Mouse (Mus musculus): Measurements from ENCODE around the gene Fgfr3. TPM values are rescaled to one million over a fixed set of nuclear protein-coding genes. Genes with fewer than 3 reads are reported as not detected.
A peak's percentile ranks its signal among the peaks of the same experiment; 100 is the strongest.

Fgfr3 gene
- polyA plus RNA-seq (2015; fragmentation: Nextera tagmentation; extraction: Ambion mirVana) = 32.9 and 44.3 TPM in 2 replicates

DNA sequence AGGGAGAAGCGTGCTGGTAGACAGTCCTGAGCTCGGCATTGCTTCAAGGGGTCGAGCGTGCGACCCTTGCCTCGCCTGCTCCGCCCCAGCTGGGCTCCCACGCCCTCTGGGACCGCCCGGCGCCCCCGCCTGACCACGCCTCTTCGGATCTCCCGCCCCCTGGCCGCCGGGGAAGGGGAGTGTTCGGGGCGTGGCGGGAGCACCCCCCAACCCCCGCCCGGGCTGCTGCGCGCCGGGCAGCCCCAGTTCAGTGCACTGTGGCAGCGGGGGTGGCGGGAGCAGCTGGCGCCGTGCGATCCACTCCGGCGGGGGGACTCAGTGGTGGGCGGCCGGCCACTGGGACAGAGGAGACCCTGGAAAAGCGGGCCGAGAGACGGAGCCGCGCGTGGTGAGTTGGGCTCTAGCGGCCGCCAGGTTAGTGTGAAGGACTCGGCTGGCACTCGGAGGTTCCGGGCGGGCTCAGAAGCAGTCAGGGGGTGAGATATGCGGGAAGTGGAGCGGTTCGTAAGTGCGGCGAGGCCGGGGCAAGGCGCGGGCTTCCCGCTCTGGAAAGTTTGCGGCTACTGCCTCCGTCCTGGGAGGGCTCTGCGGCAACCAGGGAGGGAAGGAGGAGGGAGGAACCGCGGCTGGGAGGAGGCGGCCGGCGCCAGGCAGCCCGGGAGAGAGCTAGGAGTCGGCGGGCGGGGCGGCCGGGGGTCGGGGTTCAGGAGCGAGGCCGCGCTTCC lies at the start of gene Fgfr3:
Gene Fgfr3, plus strand, starts transcription at position 134 of the 725 bp plus-strand sequence.
- Histone ChIP-seq H3K27ac (replicated peaks) (peak within 1 kb of the TSS; percentile 75), H3K4me1 (peaks cover 53% of the 10 kb centered on the region), H3K9me3 (no peaks in the 10 kb centered on the region), H3K36me3 (no peaks in the 10 kb centered on the region), H3K4me2 (replicated peaks) (peak within 1 kb of the TSS; percentile 95), H3K9ac (replicated peaks) (peak within 1 kb of the TSS; percentile 72), H3K4me3 (peak within 1 kb of the TSS; percentile 73), H3K27me3 (0 out of 2 replicates have a peak, but pooled peaks cover 4% of the 10 kb centered on the region)
- under 1% methylated on average over 70 of the region's 73 CpGs for WGBS
- peak; percentile 56 for ATAC-seq (replicated peaks)

DNA sequence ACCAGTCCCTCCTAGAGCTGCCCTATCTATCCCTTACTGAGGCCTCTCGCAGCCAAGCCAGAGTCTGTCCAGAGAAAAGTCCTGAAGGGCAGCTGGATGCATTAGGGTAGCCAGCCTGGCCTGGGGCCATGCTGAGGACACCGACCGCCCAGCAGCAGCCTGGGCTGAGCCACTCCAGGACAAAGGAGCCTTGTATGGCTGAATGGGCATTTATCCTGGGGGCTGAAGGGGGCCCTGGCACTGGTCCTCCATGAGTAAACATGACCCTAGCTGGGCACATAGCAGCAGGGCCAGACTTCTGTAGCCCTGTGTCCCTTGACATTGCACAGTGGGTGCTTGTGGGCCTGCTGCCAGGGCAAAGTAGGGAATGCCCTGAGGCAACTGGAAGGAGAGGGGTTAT lies 47.0 kb upstream of the Fgfr3 start:
- Histone ChIP-seq H3K9ac (replicated peaks) (no peak overlapping the region; the same call in 1 of the 2 replicates), H3K4me1 (peaks cover 7% of the 10 kb centered on the region), H3K27ac (replicated peaks) (no peak overlapping the region), H3K4me3 (no peak overlapping the region), H3K36me3 (peaks cover 13% of the 10 kb centered on the region), H3K4me2 (replicated peaks) (no peak overlapping the region), H3K27me3 (no peaks in the 10 kb centered on the region), H3K9me3 (no peaks in the 10 kb centered on the region)
- ATAC-seq (replicated peaks) = peak; percentile 83
- 14% methylated on average over 3 of the region's 3 CpGs for WGBS

DNA sequence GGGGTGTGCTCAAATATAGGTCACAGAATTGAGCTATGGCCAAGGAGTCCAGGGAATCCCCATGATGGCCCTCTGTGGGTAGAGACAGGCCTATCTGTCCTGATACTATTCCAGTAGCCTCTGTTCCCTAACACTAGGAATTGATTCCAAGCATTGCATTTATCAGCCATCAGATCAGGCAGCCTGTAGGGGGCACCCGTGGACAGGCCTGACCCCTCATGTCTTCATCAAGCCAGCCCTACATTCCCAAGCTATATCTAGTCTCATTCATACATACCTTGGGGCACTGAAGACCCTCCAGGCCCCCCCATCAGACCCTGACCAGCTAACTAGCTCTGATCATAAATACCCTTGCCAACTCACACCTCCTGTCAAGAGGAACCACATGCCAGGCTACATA lies 45.5 kb upstream of the Fgfr3 start:
- Histone ChIP-seq H3K27me3 (no peaks in the 10 kb centered on the region), H3K9ac (replicated peaks) (no peak overlapping the region), H3K9me3 (no peaks in the 10 kb centered on the region), H3K4me2 (replicated peaks) (no peak overlapping the region), H3K27ac (replicated peaks) (no peak overlapping the region), H3K36me3 (peaks cover 5% of the 10 kb centered on the region; the same call in 1 of the 2 replicates), H3K4me3 (no peak overlapping the region), H3K4me1 (peaks cover 7% of the 10 kb centered on the region)
- WGBS = 0% methylated on average over 1 of the region's 1 CpGs
- ATAC-seq (replicated peaks) = no peak

DNA sequence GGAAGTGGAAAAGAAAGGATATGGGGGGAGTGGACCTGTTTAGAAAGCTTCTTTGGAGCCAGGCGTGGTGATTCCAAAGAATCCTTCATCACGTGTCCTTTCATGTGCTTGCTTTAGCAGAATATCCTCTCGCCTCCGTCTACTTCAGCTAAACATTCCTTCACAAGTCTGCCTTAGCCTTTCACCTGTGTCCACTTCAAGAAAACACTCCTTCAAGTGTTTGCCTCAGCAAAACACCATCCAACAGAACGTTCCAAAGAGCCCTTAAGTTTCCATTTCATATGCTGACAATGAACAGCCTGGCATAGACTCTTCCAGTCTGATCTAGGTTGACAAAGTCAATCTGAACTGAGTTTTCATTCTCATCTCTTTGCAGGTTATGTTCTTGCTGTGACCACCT lies 43.2 kb upstream of the Fgfr3 start:
- H3K9me3 ChIP-seq = no peaks in the 10 kb centered on the region
- H3K9ac ChIP-seq (replicated peaks) = no peak overlapping the region
- H3K36me3 ChIP-seq = no peaks in the 10 kb centered on the region
- no peak overlapping the region for H3K27ac ChIP-seq (replicated peaks)
- ATAC-seq (replicated peaks) = no peak
- H3K4me2 ChIP-seq (replicated peaks) = no peak overlapping the region
- 83% methylated on average over 5 of the region's 5 CpGs for WGBS
- peaks cover 7% of the 10 kb centered on the region for H3K4me1 ChIP-seq
- no peaks in the 10 kb centered on the region for H3K27me3 ChIP-seq
- no peak overlapping the region for H3K4me3 ChIP-seq

DNA sequence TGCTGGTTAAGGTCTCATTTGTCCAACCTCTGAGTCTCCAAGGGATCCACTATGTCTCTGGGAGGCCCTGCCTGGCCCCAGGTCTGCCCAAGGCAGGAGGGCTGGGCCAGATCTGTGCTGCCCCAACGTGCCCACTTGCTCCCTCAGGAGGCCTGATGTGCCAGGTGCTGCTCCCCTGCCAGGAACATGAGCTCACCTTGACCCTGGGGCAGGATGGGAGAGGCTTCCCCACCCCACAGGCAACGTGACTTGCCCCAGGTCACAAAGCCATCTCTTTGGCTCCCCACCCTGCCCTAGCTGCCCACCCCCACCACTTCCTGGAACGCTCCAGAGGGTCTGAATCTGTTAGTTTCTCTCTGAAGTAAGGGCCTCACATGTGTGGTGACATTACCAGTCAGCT lies 40.4 kb upstream of the Fgfr3 start:
- Histone ChIP-seq H3K9ac (replicated peaks) (no peak overlapping the region), H3K4me2 (replicated peaks) (no peak overlapping the region), H3K27ac (replicated peaks) (no peak overlapping the region), H3K4me1 (no peaks in the 10 kb centered on the region), H3K27me3 (no peaks in the 10 kb centered on the region), H3K36me3 (no peaks in the 10 kb centered on the region), H3K9me3 (no peaks in the 10 kb centered on the region), H3K4me3 (no peak overlapping the region)
- 63% methylated on average over 3 of the region's 3 CpGs for whole genome bisulfite sequencing
- ATAC-seq (replicated peaks) = no peak

DNA sequence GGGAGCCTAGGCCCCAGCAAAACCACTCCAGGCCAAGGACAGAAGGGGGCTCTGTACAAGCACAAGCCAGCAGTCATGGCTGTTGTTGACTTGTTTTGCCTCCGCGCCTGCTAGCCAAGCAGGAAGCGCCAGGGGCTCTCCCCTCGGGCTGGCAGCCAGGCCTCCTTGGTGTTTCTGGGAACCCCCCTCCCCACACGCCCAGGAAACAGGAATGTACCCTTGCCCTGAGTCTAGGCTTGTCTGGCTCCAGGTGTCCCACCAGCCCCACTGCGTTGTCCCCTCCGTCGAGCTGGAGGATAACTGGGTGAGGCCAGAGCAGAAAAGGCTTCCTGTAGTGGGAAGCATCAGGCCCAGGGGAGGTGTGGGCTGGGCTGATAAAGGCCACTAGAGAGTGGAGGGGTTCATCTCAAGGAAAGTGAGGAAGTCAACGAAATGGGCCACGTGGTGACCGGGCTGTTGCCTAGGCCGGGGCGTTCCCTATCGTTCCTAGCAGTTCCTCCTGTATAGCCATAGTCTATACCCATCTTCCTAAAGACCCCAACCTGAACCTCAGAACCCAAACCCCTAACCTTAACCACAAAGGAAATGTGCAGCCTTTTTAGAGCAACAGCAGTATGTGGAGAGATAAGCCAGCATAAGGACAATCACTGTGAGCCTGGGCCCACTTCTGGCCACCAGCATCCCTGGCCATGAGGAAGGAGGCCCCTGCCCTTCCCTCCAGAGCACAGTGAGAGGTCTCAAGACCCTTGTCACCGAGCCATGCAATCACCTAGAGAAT lies 39.7 kb upstream of the Fgfr3 start:
- no peaks in the 10 kb centered on the region for H3K27me3 ChIP-seq
- no peaks in the 10 kb centered on the region for H3K4me1 ChIP-seq
- 74% methylated on average over 15 of the region's 15 CpGs for WGBS
- H3K27ac ChIP-seq (replicated peaks) = no peak overlapping the region
- no peak overlapping the region for H3K9ac ChIP-seq (replicated peaks)
- H3K4me3 ChIP-seq = no peak overlapping the region
- no peaks in the 10 kb centered on the region for H3K36me3 ChIP-seq
- ATAC-seq (replicated peaks) = no peak
- H3K4me2 ChIP-seq (replicated peaks) = no peak overlapping the region
- H3K9me3 ChIP-seq = no peaks in the 10 kb centered on the region

DNA sequence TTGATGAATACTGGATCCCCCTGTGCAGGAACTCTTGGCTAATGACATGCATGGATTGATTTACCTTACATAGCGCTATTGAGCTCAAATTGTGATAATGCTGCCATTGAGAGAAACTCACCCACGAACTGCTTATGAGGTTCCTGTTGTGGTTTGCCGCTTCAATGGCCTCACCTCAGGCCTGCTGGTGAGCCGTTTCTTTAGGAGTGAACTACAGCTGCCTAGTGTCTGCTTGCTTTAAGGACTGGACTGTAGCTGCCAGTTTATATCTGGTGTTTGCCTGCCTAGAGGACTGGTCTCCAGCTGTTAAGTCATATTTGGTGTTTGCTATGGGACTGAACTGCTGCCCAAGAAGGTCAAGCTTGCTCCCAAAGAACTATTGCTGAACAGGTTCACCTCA lies 38.5 kb upstream of the Fgfr3 start:
- H3K4me1 ChIP-seq = no peaks in the 10 kb centered on the region
- 57% methylated on average over 4 of the region's 4 CpGs for WGBS
- no peak overlapping the region for H3K4me3 ChIP-seq
- ATAC-seq (replicated peaks) = no peak
- H3K36me3 ChIP-seq = no peaks in the 10 kb centered on the region
- no peaks in the 10 kb centered on the region for H3K9me3 ChIP-seq
- no peaks in the 10 kb centered on the region for H3K27me3 ChIP-seq
- no peak overlapping the region for H3K9ac ChIP-seq (replicated peaks)
- no peak overlapping the region for H3K27ac ChIP-seq (replicated peaks)
- H3K4me2 ChIP-seq (replicated peaks) = no peak overlapping the region

DNA sequence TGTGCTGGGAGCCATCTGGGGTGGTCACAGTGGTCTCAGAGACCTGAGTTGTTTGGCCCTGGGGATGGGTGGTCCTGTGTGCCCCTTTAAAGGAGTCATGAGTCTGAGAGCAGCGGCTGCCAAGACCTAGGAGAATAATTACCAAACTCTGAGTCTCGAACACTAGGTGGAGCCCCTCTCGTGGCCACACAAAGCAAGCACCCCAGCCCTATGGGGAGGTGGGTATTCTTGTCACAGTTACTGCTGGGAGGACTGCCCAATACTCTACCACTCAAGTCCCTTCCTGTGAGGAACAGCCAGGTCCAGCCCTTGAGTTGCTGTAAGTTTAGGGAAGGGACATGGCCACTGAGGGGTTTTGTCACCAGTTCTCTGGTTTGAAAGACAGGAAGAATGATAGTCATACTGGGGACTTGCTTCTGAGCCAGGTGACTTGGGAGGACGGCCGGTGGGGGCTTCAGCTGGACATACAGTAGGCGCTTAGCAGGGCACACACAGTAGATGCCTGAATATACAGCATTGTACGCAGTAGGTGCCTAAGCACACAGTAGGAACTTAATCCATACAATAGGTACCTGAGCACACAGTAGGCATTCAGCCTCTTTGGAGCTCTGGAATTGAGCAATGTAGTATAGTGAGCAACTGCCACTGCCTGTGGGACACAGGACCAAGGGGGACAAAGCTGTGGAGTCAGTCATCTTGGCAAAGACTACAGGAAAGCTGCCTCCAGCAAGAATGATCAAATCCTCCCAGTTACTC lies 37.4 kb upstream of the Fgfr3 start:
- H3K4me2 ChIP-seq (replicated peaks) = no peak overlapping the region
- H3K9ac ChIP-seq (replicated peaks) = no peak overlapping the region
- no peak overlapping the region for H3K4me3 ChIP-seq
- ATAC-seq (replicated peaks) = peak; percentile 62
- H3K9me3 ChIP-seq = no peaks in the 10 kb centered on the region
- WGBS = 45% methylated on average over 7 of the region's 7 CpGs
- no peak overlapping the region for H3K27ac ChIP-seq (replicated peaks)
- no peaks in the 10 kb centered on the region for H3K36me3 ChIP-seq
- H3K4me1 ChIP-seq = peaks cover 8% of the 10 kb centered on the region
- no peaks in the 10 kb centered on the region for H3K27me3 ChIP-seq

DNA sequence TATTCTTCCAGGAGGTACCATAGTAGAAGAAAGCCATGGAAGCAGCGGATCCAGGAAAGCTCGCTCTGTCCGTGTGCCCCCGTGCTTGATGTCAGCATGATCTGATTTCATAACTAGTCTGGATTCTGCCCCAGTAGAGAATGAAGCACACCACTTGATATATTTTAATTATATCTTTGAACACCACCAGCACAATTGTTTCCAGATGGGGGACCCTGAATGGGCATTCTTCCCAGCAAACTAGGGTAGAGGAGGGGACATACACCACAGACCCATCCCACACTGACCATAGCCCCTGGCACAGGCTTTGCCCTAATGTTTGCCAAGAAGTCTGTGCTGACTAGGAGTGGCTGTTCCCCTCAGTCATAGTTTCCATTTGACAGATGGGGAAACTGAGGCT lies 36.5 kb upstream of the Fgfr3 start:
- H3K4me3 ChIP-seq = no peak overlapping the region
- H3K9me3 ChIP-seq = no peaks in the 10 kb centered on the region
- H3K4me2 ChIP-seq (replicated peaks) = no peak overlapping the region
- peaks cover 16% of the 10 kb centered on the region for H3K4me1 ChIP-seq
- H3K36me3 ChIP-seq = no peaks in the 10 kb centered on the region
- no peaks in the 10 kb centered on the region for H3K27me3 ChIP-seq
- no peak overlapping the region for H3K9ac ChIP-seq (replicated peaks)
- no peak for ATAC-seq (replicated peaks)
- 73% methylated on average over 4 of the region's 4 CpGs for WGBS
- H3K27ac ChIP-seq (replicated peaks) = no peak overlapping the region

DNA sequence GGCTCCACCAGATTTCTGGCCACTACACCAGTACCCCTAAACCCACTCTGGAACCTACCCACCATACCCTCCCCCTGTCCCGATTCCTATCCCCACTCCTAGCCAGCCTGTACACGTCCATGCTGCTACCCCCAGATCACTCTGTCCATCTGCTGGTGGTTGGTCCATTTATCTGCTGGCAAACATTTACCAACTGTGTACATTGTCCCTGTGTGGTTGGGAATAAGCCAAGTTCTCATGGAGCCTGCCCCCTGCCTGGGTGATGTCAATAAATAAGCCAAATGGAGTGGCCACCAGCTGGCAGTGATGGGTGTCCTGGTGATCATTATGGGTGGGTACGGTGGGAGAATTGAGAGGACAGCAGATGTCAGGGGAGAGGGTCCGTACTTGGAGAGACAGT lies 34.3 kb upstream of the Fgfr3 start:
- 54% methylated on average over 4 of the region's 4 CpGs for WGBS
- ATAC-seq (replicated peaks) = no peak
- H3K27me3 ChIP-seq = no peaks in the 10 kb centered on the region
- H3K4me2 ChIP-seq (replicated peaks) = no peak overlapping the region
- H3K36me3 ChIP-seq = no peaks in the 10 kb centered on the region
- no peak overlapping the region for H3K27ac ChIP-seq (replicated peaks)
- H3K4me3 ChIP-seq = no peak overlapping the region
- no peaks in the 10 kb centered on the region for H3K9me3 ChIP-seq
- H3K4me1 ChIP-seq = peaks cover 27% of the 10 kb centered on the region
- no peak overlapping the region for H3K9ac ChIP-seq (replicated peaks)

DNA sequence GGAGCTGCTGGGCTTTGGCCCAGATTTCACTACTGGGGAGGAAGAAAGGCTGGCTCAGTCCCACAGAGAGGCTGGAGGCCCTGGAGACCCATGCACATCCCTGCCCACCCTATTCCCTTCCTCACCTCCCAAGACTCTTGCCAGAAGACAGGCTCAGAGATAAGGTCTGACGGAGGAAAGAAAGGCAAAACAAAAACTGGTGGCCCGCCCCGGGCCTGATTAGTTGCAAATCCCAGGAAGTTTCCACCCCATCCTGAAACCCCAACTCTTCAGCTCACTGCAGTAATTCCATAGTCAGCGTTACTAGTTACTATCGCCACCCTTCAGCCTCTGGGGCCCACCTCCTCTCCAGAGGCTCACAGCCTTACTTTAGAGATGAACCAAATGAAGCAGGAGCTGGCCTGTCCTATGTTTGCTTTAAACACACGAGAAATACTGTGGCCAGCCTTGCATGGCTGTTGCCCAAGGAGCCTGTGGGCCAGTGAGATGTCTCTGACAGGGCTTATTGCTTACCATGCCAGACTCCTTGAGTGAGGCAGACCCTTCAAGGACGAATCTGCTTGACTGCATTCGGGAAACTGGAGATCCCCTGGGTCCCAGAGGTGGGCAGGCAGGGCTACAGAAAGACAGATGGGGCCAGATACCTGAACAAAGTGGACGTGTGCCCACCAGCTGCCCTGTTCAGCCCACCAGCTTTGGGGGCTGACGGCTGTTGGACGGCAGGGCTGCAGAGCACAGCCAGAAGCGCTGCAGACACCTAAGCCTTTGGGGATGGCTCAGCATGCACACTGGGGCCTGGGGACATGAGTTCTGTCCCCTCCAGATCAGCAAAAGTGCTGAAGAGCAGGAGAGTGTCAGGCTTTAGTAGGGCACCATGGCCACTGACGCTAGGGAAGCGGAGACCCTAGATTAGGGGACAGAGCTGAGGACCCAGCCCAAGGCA lies 32.9 kb upstream of the Fgfr3 start:
- H3K27me3 ChIP-seq = no peaks in the 10 kb centered on the region
- H3K4me2 ChIP-seq (replicated peaks) = no peak overlapping the region
- peaks cover 38% of the 10 kb centered on the region for H3K4me1 ChIP-seq

More for the DNA sequence above, 32.9 kb upstream of the Fgfr3 start:
- H3K36me3 ChIP-seq = no peaks in the 10 kb centered on the region
- H3K4me3 ChIP-seq = no peak overlapping the region
- WGBS = 32% methylated on average over 14 of the region's 14 CpGs
- H3K9ac ChIP-seq (replicated peaks) = 0 out of 2 replicates have a peak overlapping the region, but pooled peaks have one; percentile 8
- no peak for ATAC-seq (replicated peaks)
- H3K27ac ChIP-seq (replicated peaks) = peak overlapping the region; percentile 81
- H3K9me3 ChIP-seq = no peaks in the 10 kb centered on the region

Data from forebrain, embryonic 15.5 days (tissue).